Mouse (Mus musculus): ENCODE results near the gene Gipc3. TPM values are rescaled to one million over a fixed set of nuclear protein-coding genes. Genes with fewer than 3 reads are reported as not detected.

The Gipc3 gene
- total and polyA plus RNA-seq, 2 experiments, result under 0.01 to 0.57 TPM

GRCm38 (mm10) chr10:81356352-81356990 is 13.4 kb upstream of the Gipc3 start:
- peaks cover 13% of the 10 kb centered on the region for H3K4me1 ChIP-seq (ENCODE audit: control insufficient read depth, insufficient read depth, low read length)
- WGBS, result 52% methylated on average over 12 of the region's 12 CpGs
- no peak overlapping the region for H3K27ac ChIP-seq (replicated peaks; ENCODE audit: insufficient read depth, low read depth, low read length)
- H3K36me3 ChIP-seq (ENCODE audit: control insufficient read depth, insufficient read depth, low read length), result no peaks in the 10 kb centered on the region
- TF ChIP-seq CTCF (IDR thresholded peaks at IDR 0.05; ENCODE audit: low read depth, low read length) (no peak), POLR2A (IDR thresholded peaks at IDR 0.05; ENCODE audit: extremely low read depth, insufficient read depth, low read length) (no peak)
- H3K9ac ChIP-seq (ENCODE audit: low read depth, low read length), result no peak overlapping the region
- 0 out of 2 replicates have a peak, but pooled peaks cover 3% of the 10 kb centered on the region for H3K79me2 ChIP-seq (ENCODE audit: control insufficient read depth, insufficient read depth, low read length)
- no peak overlapping the region for H3K4me3 ChIP-seq (ENCODE audit: insufficient read depth, low read depth, low read length)
- H3K27me3 ChIP-seq (ENCODE audit: control insufficient read depth, insufficient read depth, low read length), result no peaks in the 10 kb centered on the region
- DNase-seq (ENCODE audit: extremely low read depth, low read depth, low spot score), result no peak

GRCm38 (mm10) chr10:81355533-81355932 is 12.5 kb upstream of the Gipc3 start:
- H3K9ac ChIP-seq (ENCODE audit: low read depth, low read length), result no peak overlapping the region
- H3K36me3 ChIP-seq (ENCODE audit: control insufficient read depth, insufficient read depth, low read length), result no peaks in the 10 kb centered on the region
- no peak overlapping the region for H3K27ac ChIP-seq (replicated peaks; ENCODE audit: insufficient read depth, low read depth, low read length)
- no peak for DNase-seq (ENCODE audit: extremely low read depth, low read depth, low spot score)
- H3K27me3 ChIP-seq (ENCODE audit: control insufficient read depth, insufficient read depth, low read length), result no peaks in the 10 kb centered on the region
- 87% methylated on average over 4 of the region's 4 CpGs for WGBS
- H3K4me1 ChIP-seq (ENCODE audit: control insufficient read depth, insufficient read depth, low read length), result peaks cover 15% of the 10 kb centered on the region
- no peak overlapping the region for H3K4me3 ChIP-seq (ENCODE audit: insufficient read depth, low read depth, low read length)
- TF ChIP-seq POLR2A (IDR thresholded peaks at IDR 0.05; ENCODE audit: extremely low read depth, insufficient read depth, low read length), result no peak
- no peak for TF ChIP-seq CTCF (IDR thresholded peaks at IDR 0.05; ENCODE audit: low read depth, low read length)
- H3K79me2 ChIP-seq (ENCODE audit: control insufficient read depth, insufficient read depth, low read length), result 0 out of 2 replicates have a peak, but pooled peaks cover 3% of the 10 kb centered on the region

- no peaks in the 10 kb centered on the region for H3K27me3 ChIP-seq (ENCODE audit: control insufficient read depth, insufficient read depth, low read length)
- no peak for TF ChIP-seq POLR2A (IDR thresholded peaks at IDR 0.05; ENCODE audit: extremely low read depth, insufficient read depth, low read length)
- H3K4me3 ChIP-seq (ENCODE audit: insufficient read depth, low read depth, low read length), result no peak overlapping the region
- H3K36me3 ChIP-seq (ENCODE audit: control insufficient read depth, insufficient read depth, low read length), result no peaks in the 10 kb centered on the region
- peaks cover 15% of the 10 kb centered on the region for H3K4me1 ChIP-seq (ENCODE audit: control insufficient read depth, insufficient read depth, low read length)
- H3K9ac ChIP-seq (ENCODE audit: low read depth, low read length), result no peak overlapping the region
- H3K27ac ChIP-seq (replicated peaks; ENCODE audit: insufficient read depth, low read depth, low read length), result peak overlapping the region; percentile 26; the same call in 1 of the 2 replicates
- 63% methylated on average over 9 of the region's 9 CpGs for WGBS
- no peak for DNase-seq (ENCODE audit: extremely low read depth, low read depth, low spot score)
- 0 out of 2 replicates have a peak, but pooled peaks cover 3% of the 10 kb centered on the region for H3K79me2 ChIP-seq (ENCODE audit: control insufficient read depth, insufficient read depth, low read length)
These were observed 11.8 kb upstream of the Gipc3 start for GRCm38 (mm10) chr10:81354738-81355477.

- Histone ChIP-seq H3K4me1 (ENCODE audit: control insufficient read depth, insufficient read depth, low read length) (peaks cover 16% of the 10 kb centered on the region; the same call in 1 of the 2 replicates), H3K27me3 (ENCODE audit: control insufficient read depth, insufficient read depth, low read length) (no peaks in the 10 kb centered on the region), H3K4me3 (ENCODE audit: insufficient read depth, low read depth, low read length) (no peak overlapping the region), H3K36me3 (ENCODE audit: control insufficient read depth, insufficient read depth, low read length) (no peaks in the 10 kb centered on the region; the same call in 1 of the 2 replicates), H3K27ac (replicated peaks; ENCODE audit: insufficient read depth, low read depth, low read length) (no peak overlapping the region), H3K79me2 (ENCODE audit: control insufficient read depth, insufficient read depth, low read length) (no peaks in the 10 kb centered on the region), H3K9ac (ENCODE audit: low read depth, low read length) (no peak overlapping the region)
- DNase-seq (ENCODE audit: extremely low read depth, low read depth, low spot score), result no peak
- 35% methylated on average over 9 of the region's 9 CpGs for WGBS
- no peak for TF ChIP-seq POLR2A (IDR thresholded peaks at IDR 0.05; ENCODE audit: extremely low read depth, insufficient read depth, low read length)
- TF ChIP-seq CTCF (IDR thresholded peaks at IDR 0.05; ENCODE audit: low read depth, low read length), result no peak
These were observed 8.7 kb upstream of the Gipc3 start for GRCm38 (mm10) chr10:81351678-81352291.

GRCm38 (mm10) chr10:81350351-81351063 is 7.4 kb upstream of the Gipc3 start, which contains the start of gene Hmg20b:
Gene Hmg20b, minus strand, starts transcription at chr10:81350480.
- peaks cover 17% of the 10 kb centered on the region; the same call in 1 of the 2 replicates for H3K4me1 ChIP-seq (ENCODE audit: control insufficient read depth, insufficient read depth, low read length)
- no peaks in the 10 kb centered on the region for H3K27me3 ChIP-seq (ENCODE audit: control insufficient read depth, insufficient read depth, low read length)

More at GRCm38 (mm10) chr10:81350351-81351063, 7.4 kb upstream of the Gipc3 start, which contains the start of gene Hmg20b:
- Histone ChIP-seq H3K79me2 (ENCODE audit: control insufficient read depth, insufficient read depth, low read length) (no peaks in the 10 kb centered on the region), H3K27ac (replicated peaks; ENCODE audit: insufficient read depth, low read depth, low read length) (peak within 1 kb of the TSS; percentile 87), H3K4me3 (ENCODE audit: insufficient read depth, low read depth, low read length) (peak within 1 kb of the TSS; percentile 91), H3K36me3 (ENCODE audit: control insufficient read depth, insufficient read depth, low read length) (no peaks in the 10 kb centered on the region; the same call in 1 of the 2 replicates), H3K9ac (ENCODE audit: low read depth, low read length) (peak within 1 kb of the TSS; percentile 93)
- DNase-seq (ENCODE audit: extremely low read depth, low read depth, low spot score), result peak; percentile 94
- no peak for TF ChIP-seq POLR2A (IDR thresholded peaks at IDR 0.05; ENCODE audit: extremely low read depth, insufficient read depth, low read length)
- TF ChIP-seq CTCF (IDR thresholded peaks at IDR 0.05; ENCODE audit: low read depth, low read length), result peak; percentile 76; the same call in 1 of the 2 replicates
- WGBS, result under 1% methylated on average over 54 of the region's 54 CpGs

All from liver, adult 2 months (tissue).